Mouse (Mus musculus): ENCODE results near the gene Tmem14a. TPM values are rescaled to one million over a fixed set of nuclear protein-coding genes. Genes with fewer than 3 reads are reported as not detected.
A peak's percentile ranks its signal among the peaks of the same experiment; 100 is the strongest.
"Not testable (repeated sequence)": the region's sequence is repeated elsewhere in the genome, so short reads cannot be mapped to it uniquely, and the experiment has no call there.

The Tmem14a gene
- polyA plus RNA-seq, 1 experiment from 2014 or later, result 9.6 TPM

DNA sequence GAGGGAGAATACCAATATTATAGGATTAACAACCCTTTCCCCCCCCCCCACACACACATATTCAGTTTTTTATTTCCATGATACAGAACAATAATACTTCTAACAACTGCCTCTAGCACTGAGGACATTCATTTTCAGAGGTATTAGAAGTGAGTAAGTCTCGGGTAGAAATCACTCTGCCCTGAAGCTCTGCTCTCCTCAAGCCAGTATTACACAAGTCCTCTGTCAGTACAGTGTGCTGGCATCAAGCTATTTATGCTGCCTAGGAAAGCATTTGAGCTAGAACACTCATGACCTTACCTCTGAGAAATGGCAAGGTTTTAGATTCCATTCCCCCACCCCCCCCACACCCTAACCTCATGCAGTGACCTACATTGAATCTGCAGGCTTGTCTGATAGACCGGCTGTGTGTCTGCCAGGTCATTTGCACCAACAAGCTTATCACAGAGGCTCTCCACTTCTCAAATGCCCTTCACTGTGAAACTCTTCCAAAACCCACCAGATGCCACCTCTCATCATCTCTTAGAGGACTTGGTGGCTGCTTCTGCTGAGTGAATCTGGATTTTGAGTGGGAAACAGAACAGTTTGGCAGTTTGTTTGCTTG is 56.2 kb downstream of the Tmem14a start:
- no peak overlapping the region for H3K9ac ChIP-seq
- H3K9me3 ChIP-seq (replicated peaks), result no peaks in the 10 kb centered on the region
- no peak overlapping the region for H3K4me2 ChIP-seq
- peaks cover 5% of the 10 kb centered on the region for H3K4me1 ChIP-seq (replicated peaks)
- no peaks in the 10 kb centered on the region for H3K27me3 ChIP-seq
- WGBS, result 38% methylated on average over 2 of the region's 2 CpGs
- H3K4me3 ChIP-seq, result no peak overlapping the region
- no peaks in the 10 kb centered on the region for H3K36me3 ChIP-seq
- no peak overlapping the region for H3K27ac ChIP-seq
- peak; percentile 45; the same call in 1 of the 2 replicates for ATAC-seq (replicated peaks; ENCODE audit: insufficient number of reproducible peaks, insufficient read depth, low FRiP score, low read depth)

DNA sequence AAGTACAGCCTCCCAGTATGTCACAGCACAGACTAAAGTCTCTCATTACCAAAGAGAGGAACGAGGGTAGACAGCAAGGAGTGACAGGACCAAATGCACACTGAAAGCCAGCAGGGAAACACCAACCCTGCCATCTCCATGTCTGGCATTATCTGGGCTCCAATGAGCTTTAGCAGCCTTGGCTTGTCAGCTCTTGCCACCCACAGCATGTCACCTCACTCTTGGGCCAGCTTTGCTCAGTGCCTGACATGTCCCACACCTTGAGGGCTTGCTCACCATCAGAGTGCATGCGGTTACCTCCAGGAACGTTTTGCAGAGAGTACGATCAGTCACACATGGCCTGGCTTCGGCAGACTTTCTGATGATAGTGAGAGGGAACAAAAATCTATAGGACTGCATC is 57.0 kb downstream of the Tmem14a start:
- ATAC-seq (replicated peaks; ENCODE audit: insufficient number of reproducible peaks, insufficient read depth, low FRiP score, low read depth); H3K9me3 ChIP-seq (replicated peaks); H3K4me2 ChIP-seq; H3K4me1 ChIP-seq (replicated peaks); H3K27me3 ChIP-seq; H3K9ac ChIP-seq; H3K36me3 ChIP-seq; H3K4me3 ChIP-seq; H3K27ac ChIP-seq: not testable (repeated sequence)
- WGBS, result 78% methylated on average over 5 of the region's 5 CpGs

DNA sequence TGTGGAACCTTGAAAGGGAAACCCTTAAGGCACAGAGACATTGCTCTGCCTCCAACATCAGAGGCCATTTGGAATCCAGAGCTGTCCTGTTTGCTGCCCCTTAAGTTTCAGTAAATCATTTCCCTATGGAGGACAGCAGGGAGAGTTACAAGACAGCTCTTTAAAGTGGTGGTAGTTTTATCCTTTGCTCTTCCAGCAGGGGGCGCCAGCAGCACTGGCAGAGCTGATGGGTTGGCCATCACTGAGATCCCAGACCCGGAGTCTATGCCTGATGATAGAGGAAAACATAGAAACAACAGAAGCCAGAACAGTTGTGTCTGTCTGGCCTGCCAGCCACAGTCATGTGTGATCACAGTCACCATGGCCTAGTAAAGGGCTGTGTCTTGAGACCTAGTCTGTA is 57.8 kb downstream of the Tmem14a start:
- not testable (repeated sequence) for H3K4me2 ChIP-seq; H3K4me3 ChIP-seq; H3K36me3 ChIP-seq; H3K9ac ChIP-seq; H3K27ac ChIP-seq; H3K9me3 ChIP-seq (replicated peaks); ATAC-seq (replicated peaks; ENCODE audit: insufficient number of reproducible peaks, insufficient read depth, low FRiP score, low read depth); H3K27me3 ChIP-seq; H3K4me1 ChIP-seq (replicated peaks)
- 31% methylated on average over 2 of the region's 2 CpGs for WGBS

Other genes with a start within 250 kb of the Tmem14a start
- 3.4 and 4.3 TPM in 2 replicates for gene Tram2, start 139.3 kb upstream of the Tmem14a start, polyA plus RNA-seq (2015; fragmentation: Nextera tagmentation; extraction: Ambion mirVana)
- gene Gsta3, start 22.0 kb downstream of the Tmem14a start, polyA plus RNA-seq (2015; fragmentation: Nextera tagmentation; extraction: Ambion mirVana), result 0.68 and 2.1 TPM in 2 replicates
- 0.23 and 1.4 TPM in 2 replicates for gene Khdc1a, start 131.1 kb downstream of the Tmem14a start, polyA plus RNA-seq (2015; fragmentation: Nextera tagmentation; extraction: Ambion mirVana)
- not detected in 2 replicates for gene Khdc1c, start 149.8 kb downstream of the Tmem14a start, polyA plus RNA-seq (2015; fragmentation: Nextera tagmentation; extraction: Ambion mirVana)
- gene Khdc1b, start 165.0 kb downstream of the Tmem14a start, polyA plus RNA-seq (2015; fragmentation: Nextera tagmentation; extraction: Ambion mirVana), result 0.05 TPM in 1 of 2 replicates, not detected in the other